Mouse (Mus musculus) CH12.LX (cell line): ENCODE data around the gene Man1b1. TPM values are rescaled to one million over a fixed set of nuclear protein-coding genes. Genes with fewer than 3 reads are reported as not detected.

Experiments used
- DNase-seq: peaks from one replicate; pipeline ENCODE4 v3.0.0-alpha.2; 2013; ENCODE audit errors: extremely low read depth
- H3K27ac ChIP-seq: 2 replicates; pipeline ENCODE4 v1.5.1; 2012; ENCODE audit warnings: low read depth, mild to moderate bottlenecking, control low read depth, moderate library complexity; ENCODE audit not compliant: insufficient read depth
- H3K27me3 ChIP-seq: replicated peaks from 2 replicates; pipeline ENCODE3; 2012; ENCODE audit warnings: inconsistent platforms
- H3K36me3 ChIP-seq, 2 experiments: replicated peaks in 1 of 2; 2 replicates each; pipeline versions ENCODE3 to v1.6.1; 2012; ENCODE audit warnings: inconsistent platforms in 1 of 2, low read length in 1 of 2, mild to moderate bottlenecking in 1 of 2, mixed read lengths in 1 of 2, moderate library complexity in 1 of 2; ENCODE audit not compliant: control insufficient read depth in 1 of 2, insufficient read depth in 1 of 2
- H3K4me1 ChIP-seq, 2 experiments: 2 replicates each; pipeline ENCODE4 v1.6.1; 2012; ENCODE audit warnings: inconsistent platforms in 1 of 2, moderate library complexity in 1 of 2; ENCODE audit not compliant: insufficient read depth in 2 of 2, control insufficient read depth in 1 of 2
- H3K4me2 ChIP-seq: 2 replicates; pipeline ENCODE4 v1.6.1; 2012; ENCODE audit warnings: low read depth, mild to moderate bottlenecking, control low read depth; ENCODE audit not compliant: poor library complexity, insufficient read depth, severe bottlenecking
- H3K4me3 ChIP-seq, 3 experiments: fragments of 150-350 bp in 1 of 3; sonication (generic) in 1 of 3; replicated peaks in 1 of 3; 2 replicates each; pipeline versions ENCODE3 to v1.5.1; 2011 to 2012; ENCODE audit warnings: low read depth in 2 of 3, low read length in 2 of 3, mild to moderate bottlenecking in 2 of 3, moderate library complexity in 2 of 3, control low read depth in 1 of 3, improper control_type of control experiment in 1 of 3, inconsistent platforms in 1 of 3, mixed read lengths in 1 of 3; ENCODE audit not compliant: poor library complexity in 1 of 3
- H3K79me2 ChIP-seq: replicated peaks from 2 replicates; pipeline ENCODE4 v1.6.1; 2012; ENCODE audit warnings: mild to moderate bottlenecking, moderate library complexity; ENCODE audit not compliant: control insufficient read depth, poor library complexity, insufficient read depth, severe bottlenecking; ENCODE audit errors: extremely low read depth
- H3K9ac ChIP-seq: 2 replicates; pipeline ENCODE4 v1.6.1; 2012; ENCODE audit warnings: low read depth, mild to moderate bottlenecking, control low read depth, moderate library complexity; ENCODE audit not compliant: insufficient read depth
- H3K9me3 ChIP-seq: replicated peaks from 2 replicates; pipeline ENCODE3; 2012; ENCODE audit warnings: low read length, inconsistent platforms, mixed read lengths
- BHLHE40 ChIP-seq: IDR thresholded peaks from 2 replicates; pipeline ENCODE4 v1.6.1; 2011; ENCODE audit warnings: mild to moderate bottlenecking, low read depth, low read length, improper control_type of control experiment
- CHD2 ChIP-seq: IDR thresholded peaks from 2 replicates; pipeline ENCODE4 v1.6.1; 2011; ENCODE audit warnings: low read length, improper control_type of control experiment
- CTCF ChIP-seq, 2 experiments: IDR thresholded peaks in 1 of 2; conservative IDR thresholded peaks in 1 of 2; 2 replicates each; pipeline ENCODE4 v1.5.1; 2011 to 2012; ENCODE audit warnings: low read depth in 2 of 2, low read length in 2 of 2, improper control_type of control experiment in 1 of 2, inconsistent platforms in 1 of 2, mild to moderate bottlenecking in 1 of 2, moderate library complexity in 1 of 2
- E2F4 ChIP-seq: IDR thresholded peaks from 2 replicates; pipeline ENCODE4 v1.6.1; 2011; ENCODE audit warnings: low read depth, low read length, improper control_type of control experiment; ENCODE audit not compliant: insufficient replicate concordance
- GABPA ChIP-seq: IDR thresholded peaks from 2 replicates; pipeline ENCODE4 v1.6.1; 2012; ENCODE audit warnings: low read depth, low read length, improper control_type of control experiment, inconsistent platforms; ENCODE audit not compliant: insufficient replicate concordance
- HCFC1 ChIP-seq: IDR thresholded peaks from 2 replicates; pipeline ENCODE4 v1.6.1; 2012; ENCODE audit warnings: low read depth, mild to moderate bottlenecking, inconsistent platforms, low read length, improper control_type of control experiment
- JUN ChIP-seq: IDR thresholded peaks from 2 replicates; pipeline ENCODE4 v1.6.1; 2011; ENCODE audit warnings: low read depth, mild to moderate bottlenecking, low read length, improper control_type of control experiment, moderate library complexity; ENCODE audit not compliant: insufficient read depth
- MAZ ChIP-seq: IDR thresholded peaks from 2 replicates; pipeline ENCODE4 v1.6.1; 2012; ENCODE audit warnings: low read depth, mild to moderate bottlenecking, inconsistent platforms, low read length, improper control_type of control experiment, moderate library complexity
- MEF2A ChIP-seq: IDR thresholded peaks from 2 replicates; pipeline ENCODE4 v1.6.1; 2014; ENCODE audit warnings: low read depth, mild to moderate bottlenecking, inconsistent platforms, low read length, improper control_type of control experiment, borderline replicate concordance
- MXI1 ChIP-seq: IDR thresholded peaks from 2 replicates; pipeline ENCODE4 v1.6.1; 2011; ENCODE audit warnings: mild to moderate bottlenecking, low read depth, low read length, improper control_type of control experiment
- MYC ChIP-seq: IDR thresholded peaks from 2 replicates; pipeline ENCODE4 v1.6.1; 2011; ENCODE audit warnings: low read depth, mild to moderate bottlenecking, improper control_type of control experiment, low read length
- RAD21 ChIP-seq: IDR thresholded peaks from 2 replicates; pipeline ENCODE4 v1.6.1; 2011; ENCODE audit warnings: low read depth, mild to moderate bottlenecking, low read length, improper control_type of control experiment, moderate library complexity
- SMC3 ChIP-seq: IDR thresholded peaks from 2 replicates; pipeline ENCODE4 v1.6.1; 2011; ENCODE audit warnings: low read depth, low read length, improper control_type of control experiment
- TCF12 ChIP-seq: IDR thresholded peaks from 2 replicates; pipeline ENCODE4 v1.6.1; 2014; ENCODE audit warnings: low read depth, mild to moderate bottlenecking, inconsistent platforms, low read length, improper control_type of control experiment
- UBTF ChIP-seq: IDR thresholded peaks from 2 replicates; pipeline ENCODE4 v1.6.1; 2012; ENCODE audit warnings: low read depth, mild to moderate bottlenecking, inconsistent platforms, low read length, improper control_type of control experiment, moderate library complexity
- USF2 ChIP-seq: conservative IDR thresholded peaks from 2 replicates; pipeline ENCODE4 v1.6.1; 2011; ENCODE audit warnings: low read depth, low read length, improper control_type of control experiment
- ZC3H11A ChIP-seq: IDR thresholded peaks from 2 replicates; pipeline ENCODE4 v1.6.1; 2012; ENCODE audit warnings: low read depth, mild to moderate bottlenecking, inconsistent platforms, low read length, improper control_type of control experiment
- ZKSCAN1 ChIP-seq: IDR thresholded peaks from 2 replicates; pipeline ENCODE4 v1.6.1; 2012; ENCODE audit warnings: low read depth, inconsistent platforms, low read length, improper control_type of control experiment, borderline replicate concordance
- ZMIZ1 ChIP-seq: IDR thresholded peaks from 2 replicates; pipeline ENCODE4 v1.6.1; 2012; ENCODE audit warnings: low read depth, mild to moderate bottlenecking, inconsistent platforms, low read length, improper control_type of control experiment
- ZNF384 ChIP-seq: IDR thresholded peaks from 2 replicates; pipeline ENCODE4 v1.6.1; 2012; ENCODE audit warnings: low read depth, low read length, improper control_type of control experiment, inconsistent platforms
- dilution Hi-C: fragments of 300-500 bp; cut with MboI; formaldehyde crosslinking; loops from 2 replicates; pipeline ENCODE4 v1.14.3; 2020; ENCODE audit warnings: low sequenced_read_pairs; ENCODE audit not compliant: extremely low pct_unique_long_range_greater_than_20kb, extremely low pct_ligation_motif_present
- in situ Hi-C: fragments of 300-500 bp; cut with MboI; formaldehyde crosslinking; loops from 3 replicates; pipeline ENCODE4 v1.14.3; 2019; ENCODE audit warnings: low sequenced_read_pairs, low pct_ligation_motif_present, low pct_unique_long_range_greater_than_20kb, mixed read lengths
- polyA plus RNA-seq: library from polyadenylated mRNA; unstranded; fragments of >175 nt; gene quantifications from 2 replicates; pipeline ENCODE4 v1.2.1, GENCODE M21; 2012; ENCODE audit warnings: low read depth; ENCODE audit not compliant: insufficient read length
- total RNA-seq, 2 experiments: library from RNA; depleted of rRNA; stranded (reverse); fragments of 300-350 nt in 1 of 2; fragments of >200 nt in 1 of 2; gene quantifications; 2 replicates each; pipeline ENCODE4 v1.2.3; 2012 to 2014

The Man1b1 gene
- total and polyA plus RNA-seq, 3 experiments = 39.3 to 68.8 (median 45.7) TPM

- no peak overlapping the region for H3K9ac ChIP-seq
- H3K4me2 ChIP-seq = no peak overlapping the region
- dilution Hi-C loops = no loop called here
- no peaks in the 10 kb centered on the region; the same call in 1 of the 2 replicates for H3K79me2 ChIP-seq
- peaks cover 92 to 97% of the 10 kb centered on the region in 2 experiments for H3K36me3 ChIP-seq
- H3K27ac ChIP-seq = no peak overlapping the region
- H3K9me3 ChIP-seq = no peaks in the 10 kb centered on the region
- H3K4me3 ChIP-seq = no peak overlapping the region
- in situ Hi-C loops = no loop called here
- peaks cover 0 to 6% of the 10 kb centered on the region in 2 experiments; a peak in 1 of 4 replicates for H3K4me1 ChIP-seq
- no peak for DNase-seq
- no peaks in the 10 kb centered on the region for H3K27me3 ChIP-seq
- TF ChIP-seq ZMIZ1 = no peak
- no peak for TF ChIP-seq USF2
- no peak for TF ChIP-seq MEF2A
- TF ChIP-seq JUN = no peak
- TF ChIP-seq BHLHE40 = no peak
- TF ChIP-seq ZNF384 = no peak
- TF ChIP-seq CHD2 = no peak
- TF ChIP-seq CTCF (conservative IDR thresholded peaks at IDR 0.05 in 1 of 2, IDR thresholded peaks at IDR 0.05 in 1 of 2; ENCODE audit: low read depth in 2 of 2, low read length in 2 of 2) = no peak
- no peak for TF ChIP-seq TCF12
- no peak for TF ChIP-seq ZC3H11A
- TF ChIP-seq MXI1 = no peak
- no peak for TF ChIP-seq RAD21
- TF ChIP-seq MYC = no peak
- no peak for TF ChIP-seq UBTF
Observed at GRCm38 (mm10) chr2:25349499-25349898, 17.4 kb downstream of the Man1b1 start.

- dilution Hi-C loops = no loop called here
- H3K79me2 ChIP-seq = no peaks in the 10 kb centered on the region; the same call in 1 of the 2 replicates
- H3K36me3 ChIP-seq = peaks cover 81 to 94% of the 10 kb centered on the region in 2 experiments
Observed at GRCm38 (mm10) chr2:25350701-25351100, 18.6 kb downstream of the Man1b1 start.

More at GRCm38 (mm10) chr2:25350701-25351100, 18.6 kb downstream of the Man1b1 start:
- Histone ChIP-seq H3K9me3 (no peaks in the 10 kb centered on the region), H3K27ac (no peak overlapping the region), H3K9ac (no peak overlapping the region), H3K4me3 (no peak overlapping the region), H3K4me1 (peaks cover 5 to 18% of the 10 kb centered on the region in 2 experiments), H3K4me2 (no peak overlapping the region), H3K27me3 (no peaks in the 10 kb centered on the region)
- TF ChIP-seq GABPA (no peak), RAD21 (no peak), JUN (no peak), MXI1 (no peak), SMC3 (no peak), BHLHE40 (no peak), HCFC1 (no peak), ZKSCAN1 (no peak), MAZ (no peak), E2F4 (no peak)
- no peak for DNase-seq
- in situ Hi-C loops = no loop called here
